Mouse (Mus musculus) E14TG2a.4 (cell line): ENCODE measurements at regions not wholly inside any gene's neighbourhood (a gene's known extent, or its start where the extent isn't known, plus 50 kb on each side); places are given as distances from the start of the nearest gene placed in this dataset.

ENCODE experiments used
- CTCF ChIP-seq: conservative IDR thresholded peaks from 2 replicates; pipeline ENCODE4 v1.5.1; 2014; ENCODE audit warnings: low read length
- NANOG ChIP-seq: IDR thresholded peaks from 2 replicates; pipeline ENCODE4 v1.6.1; 2014; ENCODE audit warnings: borderline replicate concordance, low read length, mixed read lengths
- POU5F1 ChIP-seq: IDR thresholded peaks from 2 replicates; pipeline ENCODE4 v1.6.1; 2014; ENCODE audit warnings: low read length, borderline replicate concordance

GRCm38 (mm10) chr8:103779658-103780057, 321.8 kb upstream of the Cdh5 start:
- TF ChIP-seq CTCF (no peak), POU5F1 (no peak), NANOG (no peak)
